Mouse (Mus musculus) hindbrain, postnatal 0 days (tissue): ENCODE results near the gene Erc2. TPM values are rescaled to one million over a fixed set of nuclear protein-coding genes. Genes with fewer than 3 reads are reported as not detected.

Experiments used
- ATAC-seq: fragments of 200-750 bp; cut with Nextera tagmentation; 2 replicates; pipeline ENCODE4 v1.8.0; 2017; ENCODE audit warnings: mild to moderate bottlenecking, moderate TSS enrichment, moderate library complexity
- DNase-seq: peaks from one replicate; pipeline ENCODE4 v3.0.0-alpha.2; 2015; ENCODE audit warnings: low spot score
- H3K27ac ChIP-seq: fragments of 300-500 bp; sonication (generic); 2 replicates; pipeline ENCODE4 v1.5.1; 2014; ENCODE audit warnings: mild to moderate bottlenecking
- H3K27me3 ChIP-seq: fragments of 300-500 bp; sonication (generic); 2 replicates; pipeline ENCODE4 v1.6.1; 2014; ENCODE audit warnings: low read length, mixed read lengths; ENCODE audit not compliant: insufficient read depth
- H3K36me3 ChIP-seq: fragments of 300-500 bp; sonication (generic); 2 replicates; pipeline ENCODE4 v1.6.1; 2014; ENCODE audit warnings: low read length, mixed read lengths; ENCODE audit not compliant: insufficient read depth
- H3K4me1 ChIP-seq: fragments of 300-500 bp; sonication (generic); 2 replicates; pipeline ENCODE4 v1.6.1; 2014; ENCODE audit warnings: antibody characterized with exemption, low read length, mixed read lengths; ENCODE audit not compliant: insufficient read depth
- H3K4me2 ChIP-seq: fragments of 300-500 bp; sonication (generic); 2 replicates; pipeline ENCODE4 v1.6.1; 2014; ENCODE audit warnings: low read depth, mild to moderate bottlenecking, low read length, moderate library complexity, mixed read lengths
- H3K4me3 ChIP-seq: fragments of 300-500 bp; sonication (generic); 2 replicates; pipeline ENCODE4 v1.5.1; 2014; ENCODE audit warnings: low read length
- H3K9ac ChIP-seq: fragments of 300-500 bp; sonication (generic); replicated peaks from 2 replicates; pipeline ENCODE4 v1.6.1; 2014; ENCODE audit warnings: mild to moderate bottlenecking, low read length, moderate library complexity, mixed read lengths
- H3K9me3 ChIP-seq: fragments of 300-500 bp; sonication (generic); 2 replicates; pipeline ENCODE4 v1.6.1; 2016; ENCODE audit warnings: low read length, mixed read lengths
- CTCF ChIP-seq: IDR thresholded peaks from 2 replicates; pipeline ENCODE4 v1.5.1; 2016; ENCODE audit warnings: antibody characterized with exemption, control low read depth, low read depth
- WGBS: fragments of 180-500 bp; shearing (Covaris S2); extraction: QIAGEN DNeasy Blood & Tissue Kit; methylation state at CpG from one replicate; pipeline ENCODE4 v1.1.7; 2014; 5-methylcytosine and 5-hydroxymethylcytosine counted together
- polyA plus RNA-seq: library from polyadenylated mRNA; unstranded; fragments of >200 nt; fragmentation: Nextera tagmentation; extraction: Ambion mirVana; gene quantifications from 2 replicates; pipeline ENCODE4 v1.2.1, GENCODE M21; 2015
- total RNA-seq: library from RNA; depleted of rRNA; stranded (reverse); fragments of >200 nt; gene quantifications from 2 replicates; pipeline ENCODE4 v1.2.3, GENCODE M21; 2014

Erc2 gene
- total and polyA plus RNA-seq, 2 experiments from 2014 or later = 71.0 to 104 TPM

- H3K4me2 ChIP-seq = peak overlapping the region; percentile 40; the same call in 1 of the 2 replicates
- H3K9ac ChIP-seq = 0 out of 2 replicates have a peak overlapping the region, but pooled peaks have one; percentile 0
Measured at GRCm38 (mm10) chr14:28164642-28165408, 542.6 kb downstream of the Erc2 start.

GRCm38 (mm10) chr14:28165621-28166211 is 543.5 kb downstream of the Erc2 start:
- Histone ChIP-seq H3K27me3 (no peaks in the 10 kb centered on the region), H3K9ac (no peak overlapping the region), H3K9me3 (no peaks in the 10 kb centered on the region), H3K4me1 (no peaks in the 10 kb centered on the region; the same call in 1 of the 2 replicates), H3K27ac (no peak overlapping the region), H3K36me3 (no peaks in the 10 kb centered on the region), H3K4me2 (no peak overlapping the region), H3K4me3 (no peak overlapping the region)
- DNase-seq = no peak
- 64% methylated on average over 5 of the region's 5 CpGs for WGBS
- ATAC-seq = no peak
- TF ChIP-seq CTCF = peak; percentile 50

More at GRCm38 (mm10) chr14:28164642-28165408, 542.6 kb downstream of the Erc2 start:
- no peaks in the 10 kb centered on the region; the same call in 1 of the 2 replicates for H3K4me1 ChIP-seq
- 26% methylated on average over 15 of the region's 15 CpGs for WGBS
- H3K9me3 ChIP-seq = no peaks in the 10 kb centered on the region
- no peaks in the 10 kb centered on the region for H3K27me3 ChIP-seq
- H3K4me3 ChIP-seq = no peak overlapping the region
- ATAC-seq (0 out of 2 replicates have a peak, but pooled peaks have one; percentile 51), DNase-seq (peak; percentile 62)
- H3K27ac ChIP-seq = peak overlapping the region; percentile 3; the same call in 1 of the 2 replicates
- H3K36me3 ChIP-seq = no peaks in the 10 kb centered on the region
- no peak for TF ChIP-seq CTCF

- TF ChIP-seq CTCF = no peak
- DNase-seq (no peak), ATAC-seq (no peak)
- H3K4me3 ChIP-seq = no peak overlapping the region
- no peak overlapping the region for H3K27ac ChIP-seq
- H3K9ac ChIP-seq = no peak overlapping the region
- no peaks in the 10 kb centered on the region; the same call in 1 of the 2 replicates for H3K4me1 ChIP-seq
- H3K36me3 ChIP-seq = no peaks in the 10 kb centered on the region
- 73% methylated on average over 4 of the region's 4 CpGs for WGBS
- no peaks in the 10 kb centered on the region for H3K27me3 ChIP-seq
- H3K4me2 ChIP-seq = no peak overlapping the region
- H3K9me3 ChIP-seq = no peaks in the 10 kb centered on the region
Measured at GRCm38 (mm10) chr14:28170711-28171110, 548.5 kb downstream of the Erc2 start.

GRCm38 (mm10) chr14:28171364-28171763 is 549.1 kb downstream of the Erc2 start:
- DNase-seq = no peak
- Histone ChIP-seq H3K27me3 (no peaks in the 10 kb centered on the region), H3K9ac (no peak overlapping the region), H3K4me2 (no peak overlapping the region), H3K4me1 (no peaks in the 10 kb centered on the region), H3K36me3 (no peaks in the 10 kb centered on the region), H3K4me3 (no peak overlapping the region), H3K9me3 (no peaks in the 10 kb centered on the region), H3K27ac (no peak overlapping the region)
- no peak for TF ChIP-seq CTCF
- no peak for ATAC-seq
- WGBS = 62% methylated on average over 2 of the region's 2 CpGs

- H3K4me1 ChIP-seq = no peaks in the 10 kb centered on the region
- no peaks in the 10 kb centered on the region for H3K9me3 ChIP-seq
- ATAC-seq (no peak), DNase-seq (no peak)
- no peaks in the 10 kb centered on the region for H3K27me3 ChIP-seq
- no peak overlapping the region for H3K27ac ChIP-seq
- no peak overlapping the region for H3K4me3 ChIP-seq
- no peak overlapping the region for H3K4me2 ChIP-seq
- WGBS = 94% methylated on average over 4 of the region's 4 CpGs
- H3K9ac ChIP-seq = no peak overlapping the region
- no peaks in the 10 kb centered on the region for H3K36me3 ChIP-seq
- TF ChIP-seq CTCF = no peak
Measured at GRCm38 (mm10) chr14:28173736-28174135, 551.5 kb downstream of the Erc2 start.

GRCm38 (mm10) chr14:28181070-28181825 is 559.0 kb downstream of the Erc2 start:
- ATAC-seq = no peak
- no peak for TF ChIP-seq CTCF
- H3K36me3 ChIP-seq = no peaks in the 10 kb centered on the region
- H3K27me3 ChIP-seq = no peaks in the 10 kb centered on the region
- no peak for DNase-seq
- H3K27ac ChIP-seq = no peak overlapping the region
- H3K9me3 ChIP-seq = no peaks in the 10 kb centered on the region
- WGBS = 20% methylated on average over 4 of the region's 4 CpGs
- no peaks in the 10 kb centered on the region for H3K4me1 ChIP-seq
- H3K9ac ChIP-seq = no peak overlapping the region
- no peak overlapping the region for H3K4me3 ChIP-seq
- no peak overlapping the region for H3K4me2 ChIP-seq
